Mouse (Mus musculus) retina, embryonic 14.5 days (tissue): Measurements from ENCODE around the gene Rlim.

Experiments
- DNase-seq: peaks from one replicate; pipeline ENCODE4 v3.0.0-alpha.2; 2015; ENCODE audit warnings: low spot score

The Rlim gene

DNA sequence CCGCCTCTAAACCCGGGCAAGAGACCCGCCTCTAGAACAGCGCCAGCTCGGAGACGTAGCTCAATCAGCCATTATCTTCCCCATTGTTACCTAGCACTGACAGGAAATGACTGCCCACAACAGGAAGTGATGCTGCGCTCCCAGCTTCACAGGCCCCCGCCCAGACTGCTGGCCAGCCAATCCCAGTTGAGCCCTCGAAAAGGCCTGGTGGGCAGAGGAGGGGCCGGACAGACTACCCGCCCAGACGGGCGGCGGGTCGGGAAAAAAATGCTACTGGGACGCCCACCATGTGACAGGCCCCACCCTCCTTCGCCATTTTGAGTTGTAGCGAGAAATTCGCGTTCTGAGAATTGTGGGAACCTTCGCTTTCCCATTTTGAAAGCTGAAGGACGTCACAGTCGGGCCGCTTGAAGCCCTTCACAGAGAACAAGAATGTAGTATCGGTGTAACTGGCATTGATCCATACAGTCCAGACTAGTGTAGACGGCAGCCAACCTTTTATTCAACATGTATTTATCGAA is at the start of gene Rlim:
Rlim (minus strand) TSS at position 116 of the 521 bp plus-strand sequence.
- DNase-seq: peak; percentile 90

DNA sequence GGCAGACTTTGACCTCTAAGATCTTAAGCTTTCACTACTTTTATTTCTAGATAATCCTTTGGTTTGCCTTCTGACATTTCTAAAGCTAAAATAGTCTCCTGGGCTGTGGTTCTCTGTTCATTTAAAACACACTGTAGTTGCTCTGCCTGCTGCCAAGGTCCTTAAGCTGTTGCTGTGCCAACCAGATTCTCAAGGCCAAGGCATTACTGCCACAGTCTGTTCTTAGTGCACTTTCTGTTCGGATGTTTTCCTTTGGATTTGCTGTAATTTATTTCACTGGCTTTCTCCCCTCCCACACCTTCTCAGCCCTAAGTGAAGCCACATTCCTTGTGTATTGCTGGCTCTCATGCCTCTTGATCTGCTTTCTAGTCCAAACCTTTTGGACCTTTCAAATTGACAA is 36.1 kb upstream of the Rlim start:
- DNase-seq: no peak

DNA sequence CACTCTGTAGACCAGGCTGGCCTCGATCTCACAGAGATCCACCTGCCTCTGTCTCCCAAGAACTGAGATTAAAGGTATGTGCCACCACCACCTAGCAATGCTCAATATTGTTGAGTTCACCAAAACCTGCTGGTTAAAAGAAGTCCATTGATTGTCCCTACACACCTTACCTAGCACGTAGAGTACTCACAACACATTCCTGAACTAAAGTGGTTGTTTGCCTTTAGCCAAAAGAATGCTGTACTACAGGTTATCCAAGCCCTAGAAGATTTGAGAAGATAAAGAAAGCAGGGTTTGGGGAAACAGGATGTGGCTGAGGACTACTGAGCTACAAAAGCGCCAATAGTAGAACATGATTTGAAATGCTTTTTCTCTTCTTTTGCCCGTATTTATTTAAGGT is 34.0 kb upstream of the Rlim start:
- DNase-seq: no peak

DNA sequence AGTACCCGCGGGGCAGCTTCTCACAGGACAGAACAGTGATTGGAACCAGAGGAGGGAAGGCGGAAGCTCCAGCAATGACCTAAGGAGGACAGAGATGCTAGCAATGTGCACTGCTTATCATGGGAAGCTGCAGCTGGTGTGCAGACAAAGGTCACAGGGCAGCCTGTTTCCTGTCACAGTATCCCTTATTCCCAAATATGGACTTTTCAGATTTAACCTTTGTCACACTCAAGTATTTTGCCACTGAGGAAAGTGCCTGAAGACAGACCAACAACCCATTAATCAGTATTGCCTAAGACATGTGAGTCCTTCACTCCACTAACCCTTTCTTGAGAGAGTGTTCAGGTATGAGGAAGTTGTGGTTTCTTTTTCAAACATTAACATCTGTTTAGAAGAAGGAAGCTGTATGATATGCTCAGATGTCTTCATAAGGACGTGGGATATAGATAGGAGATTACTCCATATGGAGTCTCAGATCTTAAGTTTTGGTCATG is 32.3 kb upstream of the Rlim start:
- no peak for DNase-seq

DNA sequence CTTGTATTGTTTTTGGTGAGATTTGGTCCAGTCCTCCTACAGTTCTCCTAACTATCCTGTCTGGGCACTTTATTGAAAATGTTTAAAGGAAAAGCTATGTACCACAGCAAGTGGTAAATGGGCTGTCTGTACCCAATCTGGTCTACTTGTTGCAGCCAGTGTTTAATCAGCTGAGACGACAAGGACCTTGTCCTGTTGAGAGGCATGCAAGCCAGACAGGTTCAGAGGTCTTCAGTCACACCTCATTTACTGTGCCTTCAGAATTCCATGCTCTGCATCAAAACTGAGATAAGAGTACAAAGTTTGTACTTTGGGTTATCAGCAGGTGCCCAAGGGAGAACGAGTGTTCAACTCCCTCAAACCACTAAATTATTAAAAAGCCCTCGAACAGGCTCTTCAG is 13.7 kb upstream of the Rlim start:
- DNase-seq: no peak

DNA sequence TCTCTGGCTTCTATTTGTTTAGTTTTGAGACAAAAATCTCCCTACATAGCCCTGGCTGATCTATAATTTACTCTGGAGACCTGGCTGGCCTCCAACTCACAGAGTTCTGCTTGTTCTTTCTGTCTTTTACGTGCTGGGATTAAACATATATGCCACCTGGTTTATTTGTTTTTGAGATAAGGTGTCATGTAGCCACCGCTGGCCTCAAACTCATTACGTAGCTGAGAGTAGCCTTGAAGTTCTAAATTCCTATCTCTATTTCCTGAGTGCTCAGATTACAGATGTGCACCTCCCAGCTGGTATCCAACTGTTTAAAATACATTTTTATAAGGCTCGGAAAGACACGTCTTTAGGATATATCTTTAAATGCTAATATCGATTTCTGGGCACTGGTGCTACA is 12.8 kb upstream of the Rlim start:
- no peak for DNase-seq

DNA sequence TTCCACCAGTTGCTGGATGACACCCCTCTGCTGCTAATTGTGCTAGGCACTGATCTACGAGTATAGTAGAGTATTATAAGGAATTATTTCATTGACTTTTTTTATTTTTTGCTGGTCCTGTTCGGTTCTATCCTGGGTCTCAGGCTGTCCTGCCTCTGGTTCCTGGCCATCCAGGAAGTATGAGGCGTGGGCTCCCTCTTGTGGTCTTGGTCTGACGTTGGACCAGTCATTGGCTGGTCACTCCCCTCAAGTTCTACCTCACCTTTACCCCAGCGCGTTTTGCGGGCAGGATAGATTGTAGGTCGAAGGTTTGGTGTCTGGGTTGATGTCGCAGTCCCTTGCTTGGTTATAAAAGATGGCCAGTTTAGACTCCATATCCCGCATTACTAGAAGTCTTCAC is 10.6 kb upstream of the Rlim start:
- DNase-seq: peak; percentile 35

DNA sequence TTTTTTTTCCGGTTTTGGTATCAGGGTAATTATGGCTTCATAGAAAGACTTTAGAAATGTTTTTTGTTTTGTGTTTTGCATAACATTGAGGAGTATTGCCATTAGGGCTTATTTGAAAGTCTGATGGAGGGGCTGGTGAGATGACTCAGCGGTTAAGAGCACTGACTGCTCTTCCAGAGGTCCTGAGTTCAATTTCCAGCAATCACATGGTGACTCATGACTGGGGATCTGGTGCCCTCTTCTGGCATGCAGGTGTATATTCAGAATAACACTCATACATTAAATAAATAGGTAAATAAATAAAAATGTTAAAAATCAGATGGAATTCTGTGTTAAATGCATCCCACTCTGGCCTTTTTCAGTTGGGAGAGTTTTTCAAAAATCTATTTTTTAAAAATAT is 9.3 kb upstream of the Rlim start:
- DNase-seq: no peak

DNA sequence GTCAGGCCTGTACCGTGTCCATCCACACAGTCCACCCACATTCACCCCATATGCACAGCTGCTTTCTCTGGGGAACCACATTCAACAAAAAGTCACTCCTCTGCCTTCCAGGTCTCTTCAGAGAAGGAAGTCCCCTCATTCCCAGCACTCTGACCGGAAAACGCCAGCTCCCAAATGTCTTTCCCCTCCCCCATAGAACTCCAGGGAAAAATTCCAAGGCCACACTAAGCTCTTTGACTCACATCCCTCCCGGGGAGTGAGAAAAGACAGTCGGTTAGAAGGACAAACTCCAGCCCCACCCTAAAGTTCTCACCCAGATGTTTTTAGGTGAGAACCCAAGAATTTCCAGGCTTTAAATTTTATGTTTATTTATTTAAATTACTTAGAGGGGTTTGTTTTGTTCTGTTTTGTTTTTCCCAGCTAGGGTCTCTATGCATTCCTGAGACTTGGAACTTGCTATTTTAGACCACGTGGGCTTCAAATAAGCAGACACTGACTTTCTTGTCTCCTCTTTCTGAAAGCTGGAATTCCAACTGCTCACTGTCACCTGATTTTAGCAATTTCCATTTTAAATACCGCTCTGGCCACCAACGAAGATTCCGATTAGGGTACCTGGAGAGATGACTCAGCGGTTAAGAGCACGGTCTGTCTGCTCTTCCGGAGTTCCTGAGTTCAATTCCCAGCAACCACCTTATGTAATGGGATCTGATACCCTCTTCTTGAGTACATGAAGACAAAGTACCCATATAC is 6.3 kb upstream of the Rlim start:
- no peak for DNase-seq

DNA sequence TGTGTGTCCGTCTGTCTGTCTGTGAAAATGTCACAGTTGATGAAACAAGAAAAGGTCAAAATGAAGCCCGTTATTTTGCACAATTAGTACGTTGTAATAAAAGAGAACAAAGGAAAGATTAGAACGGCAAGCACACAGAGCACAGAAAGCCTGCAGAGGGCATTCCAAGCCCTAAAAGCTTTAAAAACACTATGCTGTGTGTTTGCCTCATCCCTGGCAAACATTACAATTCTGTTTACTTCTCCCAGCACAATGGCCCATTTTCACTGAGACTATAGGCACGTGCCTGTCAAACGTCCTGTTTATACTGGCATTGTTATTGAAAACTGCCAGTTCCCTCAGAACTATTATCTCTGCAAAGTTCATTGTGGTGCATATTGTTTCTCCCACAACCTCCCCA is 5.1 kb upstream of the Rlim start:
- DNase-seq: no peak

DNA sequence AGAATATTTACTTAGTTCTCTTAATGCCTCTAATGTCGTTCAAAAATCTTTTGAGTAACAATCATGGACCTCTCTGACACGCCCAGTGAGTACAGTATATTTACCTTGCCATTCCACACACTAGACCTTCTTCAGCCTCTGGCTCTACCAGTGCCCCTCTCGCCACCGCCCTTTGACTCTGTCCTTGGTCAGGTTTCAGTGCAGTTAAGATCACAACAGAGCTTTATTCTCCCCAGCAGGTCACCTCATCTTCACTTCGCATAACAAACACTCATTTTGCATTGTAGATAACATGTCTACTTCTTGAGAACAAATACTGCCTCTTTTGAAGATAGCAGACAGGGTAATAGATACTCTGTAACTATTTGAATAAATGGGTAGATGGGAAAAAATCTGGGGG is 3.9 kb upstream of the Rlim start:
- DNase-seq: no peak

DNA sequence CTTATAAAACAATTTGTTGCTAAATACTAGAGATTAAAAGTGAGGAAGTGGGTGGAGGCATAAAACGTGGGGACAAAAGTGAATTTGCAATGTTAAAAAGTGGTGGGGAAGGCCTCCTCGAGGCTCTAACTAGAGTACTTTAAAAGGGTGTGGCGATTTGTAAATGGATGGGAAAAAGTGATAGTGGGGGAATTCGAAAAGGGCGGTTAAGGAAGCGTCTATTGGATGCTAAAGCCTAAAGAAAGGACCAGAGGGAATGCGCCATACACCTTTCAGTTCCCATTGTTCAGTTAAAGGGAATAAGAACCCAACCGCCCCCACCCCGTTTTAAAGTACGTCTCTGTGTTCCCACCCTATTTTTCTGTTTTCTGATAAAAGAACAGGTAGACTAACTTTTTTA is 722 bp upstream of the Rlim start:
- DNase-seq: no peak

DNA sequence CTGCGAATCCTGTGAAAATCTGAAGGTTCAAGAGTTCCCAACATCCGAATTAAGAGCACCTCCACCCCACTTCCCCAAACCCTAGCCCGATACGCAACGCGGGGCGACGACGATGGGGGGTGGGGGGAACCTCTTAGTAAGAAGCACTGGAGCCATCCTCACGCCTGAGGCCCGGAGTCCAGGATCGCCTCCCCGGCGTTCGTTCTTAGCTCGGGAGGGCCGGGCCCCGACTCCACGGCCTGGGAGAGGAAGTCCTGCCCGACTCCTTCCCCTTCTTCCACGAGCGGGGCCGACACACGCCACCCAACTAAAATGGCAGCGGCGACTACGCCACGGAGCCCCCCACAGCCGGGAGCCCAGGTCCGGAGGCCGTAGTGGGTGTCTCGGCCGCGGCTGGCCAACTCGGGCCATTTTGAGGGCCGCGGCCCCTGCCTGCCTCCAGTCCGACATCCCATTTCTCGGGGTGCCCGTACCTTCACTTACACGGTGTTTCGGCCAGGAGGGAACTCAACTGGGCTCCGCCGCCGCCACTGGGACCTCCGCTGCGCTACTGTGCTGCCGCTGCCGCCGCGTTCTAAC is 405 bp downstream of the Rlim start:
- DNase-seq: peak; percentile 22

DNA sequence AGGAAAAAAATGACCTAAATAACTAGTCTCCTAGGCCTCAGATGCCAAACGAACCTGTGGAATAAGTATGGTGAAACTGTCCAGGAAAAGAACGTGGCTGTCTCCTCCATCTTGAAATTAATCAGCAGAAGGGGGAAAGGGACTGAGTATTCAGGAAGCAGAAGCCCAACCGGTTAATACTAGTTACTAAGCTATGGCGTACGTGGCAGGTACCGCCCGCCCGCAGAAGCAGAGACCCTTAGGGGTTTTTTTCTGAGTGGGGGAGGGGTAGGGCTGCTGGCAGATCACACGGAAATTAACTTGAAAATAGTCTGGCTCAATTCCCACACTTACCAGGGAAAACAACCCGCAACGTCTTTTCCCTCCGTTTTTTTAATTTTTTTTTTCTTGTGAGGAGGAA is 1.0 kb downstream of the Rlim start:
- DNase-seq: peak; percentile 46

DNA sequence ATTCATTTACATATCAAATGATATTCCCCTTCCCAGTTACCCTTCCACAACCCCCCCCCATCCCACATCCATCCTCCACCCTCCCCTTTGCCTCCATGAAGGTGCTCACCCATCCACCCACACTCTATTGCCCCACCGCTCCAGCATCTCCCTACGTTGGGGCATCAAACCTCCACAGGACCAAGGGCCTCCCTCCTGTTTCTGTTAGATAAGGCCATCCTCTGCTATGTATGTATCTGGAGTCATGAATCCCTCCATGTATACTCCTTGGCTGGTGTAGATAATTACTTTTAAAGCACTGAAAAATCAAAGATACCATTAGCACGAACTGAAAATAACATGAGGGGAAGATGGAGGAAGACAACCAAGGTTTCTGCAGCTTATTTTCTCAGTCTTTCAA is 41.4 kb downstream of the Rlim start:
- DNase-seq: no peak

DNA sequence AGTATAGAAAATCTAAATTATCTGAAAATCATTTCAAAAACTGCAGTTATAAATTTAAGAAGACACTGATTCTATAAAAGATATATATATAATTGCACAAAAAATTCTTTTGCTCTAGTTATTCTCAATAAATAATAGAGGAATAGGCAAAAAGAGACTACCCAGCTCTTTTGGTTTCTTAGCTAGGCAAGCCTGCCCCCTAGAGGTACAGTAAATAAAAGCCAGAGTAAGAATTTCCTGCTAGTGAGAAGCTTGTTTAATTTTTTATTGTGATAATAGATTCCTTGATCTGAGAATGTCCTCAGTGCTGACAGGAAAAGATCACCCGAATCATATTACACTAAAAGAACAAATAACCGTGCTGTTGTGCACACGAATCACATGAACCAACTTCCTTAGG is 43.8 kb downstream of the Rlim start:
- DNase-seq: peak; percentile 48

DNA sequence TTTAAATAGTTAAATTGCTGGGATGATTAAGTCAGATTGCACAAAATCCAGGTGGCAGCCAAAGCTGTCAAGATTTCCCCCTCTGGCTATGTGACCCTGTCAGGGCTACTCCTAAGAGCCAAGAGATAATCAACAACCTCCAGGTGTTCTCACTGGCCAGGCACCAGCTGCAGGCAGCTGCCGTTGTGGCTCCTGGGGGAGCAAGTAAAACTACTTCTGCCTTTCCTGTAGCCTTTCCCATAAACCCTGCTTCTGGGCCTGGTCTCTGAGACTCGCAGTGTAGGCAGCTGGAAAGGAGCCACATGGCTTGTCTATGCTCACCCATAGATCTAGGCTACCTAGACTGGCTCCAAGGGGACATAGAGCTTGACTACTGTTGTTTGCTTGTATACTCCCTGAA is 58.6 kb downstream of the Rlim start:
- no peak for DNase-seq

DNA sequence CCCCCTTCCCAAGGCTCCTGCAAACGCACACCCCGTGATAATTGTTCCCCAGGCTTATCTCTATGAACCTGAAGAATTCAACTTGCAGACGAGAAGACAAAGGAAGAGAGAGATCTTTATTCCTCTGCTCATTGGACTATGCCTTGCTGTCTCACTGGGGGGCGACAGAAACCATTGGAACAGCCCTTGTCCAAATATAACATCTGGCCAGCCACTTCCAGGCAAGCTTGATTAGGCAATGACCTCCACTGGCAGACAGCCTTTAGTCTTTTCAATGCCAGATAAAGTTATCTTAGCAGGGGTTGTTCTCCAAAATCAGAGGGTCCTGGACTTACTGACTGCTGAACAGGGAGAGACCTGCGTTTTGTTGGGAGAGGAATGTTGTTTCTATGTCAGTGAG is 62.1 kb downstream of the Rlim start:
- DNase-seq: peak; percentile 7

DNA sequence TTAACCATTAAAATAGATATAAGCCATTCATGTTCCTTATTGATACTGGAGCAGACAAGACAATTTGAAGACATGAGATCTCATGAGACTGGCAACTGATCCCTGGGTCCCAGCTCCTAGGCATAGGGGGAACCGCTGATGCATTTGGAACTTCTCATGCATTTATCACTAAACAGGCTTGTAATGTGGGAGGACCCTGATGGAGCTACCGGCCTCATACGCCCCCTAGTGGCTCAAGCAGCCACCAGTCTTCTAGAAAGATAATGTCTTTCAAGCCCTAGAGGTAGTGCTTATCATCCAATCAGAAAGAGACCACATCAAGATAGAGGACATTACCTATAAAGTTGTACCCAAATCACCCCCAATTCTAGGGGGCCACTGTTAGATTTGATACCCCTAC is 66.3 kb downstream of the Rlim start:
- DNase-seq: peak; percentile 74
